Mouse (Mus musculus): Measurements from ENCODE around the gene Padi3.
A peak's percentile ranks its signal among the peaks of the same experiment; 100 is the strongest.

Padi3 gene

GRCm38 (mm10) chr4:140810458-140811260 lies at the start of gene Padi3:
Gene Padi3, minus strand, starts transcription at chr4:140810648.
- DNase-seq (ENCODE audit: low read depth), result no peak

GRCm38 (mm10) chr4:140859291-140859690 lies 48.8 kb upstream of the Padi3 start:
- DNase-seq (ENCODE audit: low read depth), result no peak

GRCm38 (mm10) chr4:140857813-140858212 lies 47.4 kb upstream of the Padi3 start:
- DNase-seq (ENCODE audit: low read depth), result no peak

GRCm38 (mm10) chr4:140857041-140857440 lies 46.6 kb upstream of the Padi3 start:
- DNase-seq (ENCODE audit: low read depth), result no peak

GRCm38 (mm10) chr4:140855151-140855550 lies 44.7 kb upstream of the Padi3 start:
- no peak for DNase-seq (ENCODE audit: low read depth)

- DNase-seq (ENCODE audit: low read depth), result no peak
These were observed 44.0 kb upstream of the Padi3 start for GRCm38 (mm10) chr4:140854455-140854864.

GRCm38 (mm10) chr4:140853626-140854025 lies 43.2 kb upstream of the Padi3 start:
- no peak for DNase-seq (ENCODE audit: low read depth)

GRCm38 (mm10) chr4:140849310-140849709 lies 38.9 kb upstream of the Padi3 start:
- DNase-seq (ENCODE audit: low read depth), result no peak

GRCm38 (mm10) chr4:140845666-140846065 lies 35.2 kb upstream of the Padi3 start, which contains the start of gene Padi1:
Gene Padi1, minus strand, starts transcription at chr4:140845778.
- DNase-seq (ENCODE audit: low read depth), result no peak

GRCm38 (mm10) chr4:140844991-140845390 lies 34.5 kb upstream of the Padi3 start:
- peak; percentile 26 for DNase-seq (ENCODE audit: low read depth)

- no peak for DNase-seq (ENCODE audit: low read depth)
These were observed 33.3 kb upstream of the Padi3 start for GRCm38 (mm10) chr4:140843670-140844280.

- DNase-seq (ENCODE audit: low read depth), result peak; percentile 53
These were observed 32.5 kb upstream of the Padi3 start for GRCm38 (mm10) chr4:140842909-140843308.

GRCm38 (mm10) chr4:140837879-140838278 lies 27.4 kb upstream of the Padi3 start:
- peak; percentile 86 for DNase-seq (ENCODE audit: low read depth)

- DNase-seq (ENCODE audit: low read depth), result no peak
These were observed 25.9 kb upstream of the Padi3 start for GRCm38 (mm10) chr4:140836208-140836866.

GRCm38 (mm10) chr4:140835682-140836081 lies 25.2 kb upstream of the Padi3 start:
- DNase-seq (ENCODE audit: low read depth), result peak; percentile 27

- no peak for DNase-seq (ENCODE audit: low read depth)
These were observed 24.0 kb upstream of the Padi3 start for GRCm38 (mm10) chr4:140834327-140834934.

- DNase-seq (ENCODE audit: low read depth), result no peak
These were observed 22.4 kb upstream of the Padi3 start for GRCm38 (mm10) chr4:140832821-140833220.

- DNase-seq (ENCODE audit: low read depth), result no peak
These were observed 21.4 kb upstream of the Padi3 start for GRCm38 (mm10) chr4:140831808-140832207.

GRCm38 (mm10) chr4:140827237-140827636 lies 16.8 kb upstream of the Padi3 start:
- no peak for DNase-seq (ENCODE audit: low read depth)

GRCm38 (mm10) chr4:140825942-140826341 lies 15.5 kb upstream of the Padi3 start:
- no peak for DNase-seq (ENCODE audit: low read depth)

GRCm38 (mm10) chr4:140821988-140822387 lies 11.5 kb upstream of the Padi3 start:
- peak; percentile 48 for DNase-seq (ENCODE audit: low read depth)

- DNase-seq (ENCODE audit: low read depth), result peak; percentile 16
These were observed 7.0 kb upstream of the Padi3 start for GRCm38 (mm10) chr4:140817413-140817812.

Data from 416B (cell line).